Mouse (Mus musculus) embryonic fibroblast, embryonic 13.5 days (primary cell): ENCODE measurements around the gene Csmd2.

ENCODE experiments used
- CTCF ChIP-seq: IDR thresholded peaks from 2 replicates; pipeline ENCODE4 v1.5.1; 2011; ENCODE audit warnings: mild to moderate bottlenecking, control low read depth, low read length, moderate library complexity, borderline replicate concordance; ENCODE audit not compliant: insufficient read depth
- POLR2A ChIP-seq: IDR thresholded peaks from 2 replicates; pipeline ENCODE4 v1.6.1; 2011; ENCODE audit warnings: low read depth, mild to moderate bottlenecking, control low read depth, low read length, moderate library complexity

- TF ChIP-seq POLR2A (no peak), CTCF (no peak)
Measured at GRCm38 (mm10) chr4:128288095-128288494, 300.4 kb downstream of the Csmd2 start.
